Mouse (Mus musculus): ENCODE results near the gene Rrp9. TPM values are rescaled to one million over a fixed set of nuclear protein-coding genes. Genes with fewer than 3 reads are reported as not detected.

The Rrp9 gene
- total RNA-seq (2021), result 10 to 100 TPM; 25.9 to 37.0 TPM
- long read RNA-seq, experiment 1, transcript Rrp9-201 (15 exons, 1,586 nt), result major isoform, 44 of 56 reads
- long read RNA-seq, experiment 1, partial matches to known transcripts, result 6 of 56 reads
- long read RNA-seq, experiment 1, other reads (novel, unspliced or antisense), result 6 of 56 reads
- long read RNA-seq, experiment 2, transcript Rrp9-201 (15 exons, 1,586 nt), result major isoform, 24 of 28 reads
- long read RNA-seq, experiment 2, partial matches to known transcripts, result 3 of 28 reads
- long read RNA-seq, experiment 2, other reads (novel, unspliced or antisense), result 1 of 28 reads

DNA sequence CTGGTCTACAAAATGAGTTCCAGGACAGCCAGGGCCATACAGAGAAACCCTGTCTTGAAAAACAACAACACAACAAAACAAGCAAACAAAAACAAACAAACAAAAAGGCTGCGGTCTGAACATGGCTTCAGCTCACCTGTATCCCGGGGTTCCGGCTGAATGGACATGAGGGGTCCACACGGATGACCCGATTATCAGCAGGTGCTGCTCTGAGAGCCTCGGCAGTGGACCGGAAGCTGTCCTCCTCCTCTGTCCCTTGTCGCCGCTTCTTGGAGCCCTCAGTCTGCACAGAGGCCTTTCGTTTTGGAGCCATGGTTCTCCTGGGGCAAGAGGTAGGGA is at the start of gene Rrp9:
Gene Rrp9, plus strand, starts transcription at position 301 of the 339 bp plus-strand sequence.
- peak; percentile 19 for DNase-seq

DNA sequence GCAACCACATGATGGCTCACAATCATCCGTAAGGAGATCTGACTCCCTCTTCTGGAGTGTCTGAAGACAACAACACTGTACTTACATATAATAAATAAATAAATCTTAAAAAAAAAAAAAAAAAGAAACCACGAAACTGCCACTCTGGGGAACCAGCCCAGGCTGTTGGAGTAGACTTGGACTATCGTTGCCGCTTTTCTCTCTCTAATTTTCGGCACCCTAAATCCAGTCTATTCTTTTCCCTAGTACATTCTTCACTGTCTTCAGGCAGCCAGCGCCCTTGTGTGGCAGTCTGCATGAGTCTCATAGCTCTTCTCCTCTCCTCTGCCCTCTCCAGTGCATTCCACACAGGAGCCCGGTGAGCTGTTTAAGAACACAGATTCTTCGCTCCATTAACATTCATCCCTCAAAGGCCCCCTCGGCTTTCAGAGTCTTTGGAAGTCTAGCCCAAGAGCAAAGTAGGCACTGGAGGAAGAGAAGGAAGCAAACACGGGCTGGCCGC is 47.0 kb upstream of the Rrp9 start:
- DNase-seq, result no peak

DNA sequence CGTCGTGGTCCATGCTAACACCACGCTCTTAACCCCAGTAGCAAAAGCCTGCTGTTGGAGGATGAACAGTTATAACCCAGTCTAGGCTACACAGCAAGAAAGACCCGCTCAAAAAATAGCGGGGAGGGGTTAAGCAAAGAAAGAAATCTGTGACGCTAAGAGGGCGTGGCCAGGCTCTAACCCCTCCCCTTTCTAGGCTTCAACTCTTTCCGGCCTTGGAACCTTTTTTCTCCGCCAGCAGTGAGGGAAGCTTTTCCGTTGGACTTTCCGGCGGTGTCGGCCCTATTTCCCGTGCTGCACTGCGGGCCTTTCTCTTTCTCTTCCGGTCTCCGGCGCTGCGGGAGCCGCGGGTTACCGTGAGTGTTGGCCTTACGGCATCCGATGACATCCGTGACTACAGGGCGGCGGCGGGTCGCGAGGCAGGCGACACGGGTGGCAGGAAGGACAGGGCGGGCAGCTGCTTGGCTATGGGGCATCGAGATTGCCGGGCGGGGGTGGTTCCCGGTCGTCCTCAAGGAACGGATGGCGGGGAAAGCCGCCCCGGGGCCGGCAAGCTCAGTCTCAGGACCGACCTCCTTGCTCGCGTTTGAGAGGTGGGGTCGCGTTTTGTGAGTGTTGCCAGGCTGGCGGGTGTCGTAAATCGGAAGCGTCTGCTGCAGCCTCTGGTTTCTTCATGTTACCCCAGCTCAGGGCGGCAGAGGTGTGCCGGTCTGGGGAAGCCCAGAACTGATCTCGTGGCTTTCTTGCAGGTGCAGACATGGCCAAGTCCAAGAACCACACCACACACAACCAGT is 46.3 kb upstream of the Rrp9 start, which contains the start of gene Rpl29:
Gene Rpl29, plus strand, starts transcription at position 234 of the 794 bp plus-strand sequence.
- DNase-seq, result peak; percentile 96

DNA sequence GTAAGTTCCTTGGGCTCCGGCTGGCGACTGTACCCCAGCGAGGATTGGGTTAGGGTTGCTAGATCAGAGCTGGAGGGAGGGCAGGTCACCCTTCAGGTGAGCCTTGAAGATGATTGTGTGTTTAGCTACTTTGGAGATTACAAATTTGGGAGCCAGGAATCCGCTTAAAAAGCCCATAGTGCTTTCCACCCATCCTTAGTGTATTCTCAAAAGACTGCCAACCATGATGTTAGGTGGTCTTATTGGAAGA is 45.8 kb upstream of the Rrp9 start:
- no peak for DNase-seq

DNA sequence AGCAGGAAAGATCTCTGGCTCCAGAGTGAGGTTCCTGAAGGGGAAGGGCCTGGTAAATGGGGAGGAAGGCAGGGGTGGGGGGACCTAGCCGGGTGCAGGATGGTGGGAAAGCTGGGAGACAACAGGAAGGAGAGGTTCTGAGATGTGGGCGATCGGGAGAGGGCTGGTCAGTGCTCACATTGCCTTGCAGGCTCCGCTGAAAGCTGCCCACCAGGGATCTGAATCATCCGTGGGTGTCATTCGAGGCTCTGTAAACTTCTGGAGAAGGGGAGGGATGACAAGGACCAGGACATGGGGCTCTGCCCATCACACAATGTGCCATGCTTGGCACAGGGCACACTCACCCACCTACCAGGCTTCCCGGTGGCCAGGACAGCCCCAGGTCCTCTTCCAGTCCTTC is 42.4 kb upstream of the Rrp9 start:
- no peak for DNase-seq

DNA sequence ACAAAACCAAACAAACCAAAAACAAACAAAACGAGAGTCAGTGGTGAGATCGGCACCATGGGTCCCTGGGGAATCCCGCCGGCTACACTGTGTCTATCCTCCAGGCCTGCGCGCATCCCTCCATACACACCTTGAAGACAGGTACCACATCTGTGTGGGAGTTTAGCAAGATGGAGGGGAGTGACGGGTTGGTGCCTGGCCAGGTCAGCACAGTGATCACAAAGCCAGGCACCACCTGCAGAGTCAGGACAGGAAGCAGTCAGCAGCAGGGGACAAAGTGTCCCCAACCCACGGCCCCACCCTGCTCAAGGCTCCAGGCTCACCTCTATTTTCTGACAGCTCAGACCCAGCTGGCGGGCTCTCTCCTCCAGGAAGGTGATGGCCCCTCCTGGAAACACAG is 39.2 kb upstream of the Rrp9 start:
- DNase-seq, result no peak

DNA sequence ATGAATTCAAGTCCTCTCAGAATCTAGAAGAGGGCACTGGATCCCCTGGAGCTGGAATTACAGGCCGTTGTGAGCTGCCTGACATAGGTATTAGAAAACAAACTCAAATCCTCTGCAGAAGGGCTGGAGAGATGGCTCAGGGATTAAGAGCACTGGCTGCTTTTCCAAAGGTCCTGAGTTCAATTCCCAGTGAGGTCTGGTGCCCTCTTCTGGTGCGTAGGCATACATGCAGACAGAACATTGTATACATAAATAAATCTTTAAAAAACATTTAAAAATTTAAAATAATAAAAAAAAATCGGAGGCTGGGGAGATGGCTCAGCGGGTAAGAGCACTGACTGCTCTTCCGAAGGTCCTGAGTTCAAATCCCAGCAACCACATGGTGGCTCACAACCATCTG is 33.1 kb upstream of the Rrp9 start:
- DNase-seq, result no peak

DNA sequence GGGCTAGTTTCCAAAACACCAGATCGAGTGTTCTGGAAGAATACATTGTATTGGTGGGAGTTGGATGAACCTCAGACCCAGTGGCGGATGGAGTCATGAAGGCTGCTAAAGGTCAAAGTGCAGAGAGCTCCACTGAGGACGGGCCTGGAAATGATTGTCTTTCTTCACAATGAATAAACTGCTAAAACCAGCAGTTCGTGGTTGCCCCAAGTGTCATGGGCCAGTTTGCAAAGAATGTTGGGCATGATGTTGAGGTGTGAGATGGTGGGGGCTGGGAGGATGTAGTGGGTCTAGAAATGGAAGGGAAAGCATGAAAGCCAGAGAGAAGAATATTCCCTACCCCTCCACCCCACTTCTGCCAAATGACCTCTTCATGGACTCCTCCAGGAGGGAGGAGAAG is 30.9 kb upstream of the Rrp9 start:
- no peak for DNase-seq

DNA sequence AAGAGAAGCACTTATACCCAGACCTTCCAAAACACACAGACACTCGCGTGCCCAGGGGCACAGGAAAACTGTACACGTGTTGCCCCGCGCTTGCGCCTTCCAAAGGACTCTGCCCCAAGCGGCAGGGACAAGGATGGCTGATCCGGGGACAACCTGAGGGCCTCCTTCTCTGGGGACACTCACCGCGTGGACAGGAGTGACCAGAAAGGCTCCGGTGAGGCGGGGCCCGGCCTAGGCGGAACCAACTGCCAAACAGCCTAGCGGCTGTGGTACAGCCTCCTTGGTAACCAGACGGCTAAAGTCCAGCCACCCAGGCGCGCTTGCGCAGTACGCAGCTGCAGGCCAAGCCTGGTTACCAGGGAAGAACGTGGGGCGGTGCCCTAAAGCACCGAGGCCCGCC is 28.4 kb upstream of the Rrp9 start, which contains the start of the genes Abhd14b and Abhd14a:
Gene Abhd14b, plus strand, starts transcription at position 112 of the 400 bp plus-strand sequence.
Gene Abhd14a, minus strand, starts transcription at position 331 of the 400 bp plus-strand sequence.
- DNase-seq, result peak; percentile 96

DNA sequence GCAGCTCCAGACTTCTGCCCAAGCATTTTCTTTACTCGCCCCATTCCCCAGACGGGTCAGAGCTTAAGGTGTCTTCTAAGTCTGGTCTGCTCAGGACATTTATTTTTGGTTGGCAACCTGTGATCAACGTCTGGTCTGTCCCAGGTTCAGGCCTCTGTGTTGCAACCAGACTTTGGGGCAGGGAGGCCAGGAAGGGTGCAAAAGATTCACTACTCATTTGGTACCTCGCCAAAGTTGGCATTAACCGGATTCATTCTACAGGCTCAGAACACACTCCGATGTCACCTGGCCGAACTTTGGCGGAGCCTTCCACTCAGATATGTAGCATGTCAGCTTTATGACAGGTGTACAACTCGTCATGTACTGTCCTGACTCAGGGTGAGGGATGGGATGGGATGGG is 27.8 kb upstream of the Rrp9 start:
- DNase-seq, result no peak

DNA sequence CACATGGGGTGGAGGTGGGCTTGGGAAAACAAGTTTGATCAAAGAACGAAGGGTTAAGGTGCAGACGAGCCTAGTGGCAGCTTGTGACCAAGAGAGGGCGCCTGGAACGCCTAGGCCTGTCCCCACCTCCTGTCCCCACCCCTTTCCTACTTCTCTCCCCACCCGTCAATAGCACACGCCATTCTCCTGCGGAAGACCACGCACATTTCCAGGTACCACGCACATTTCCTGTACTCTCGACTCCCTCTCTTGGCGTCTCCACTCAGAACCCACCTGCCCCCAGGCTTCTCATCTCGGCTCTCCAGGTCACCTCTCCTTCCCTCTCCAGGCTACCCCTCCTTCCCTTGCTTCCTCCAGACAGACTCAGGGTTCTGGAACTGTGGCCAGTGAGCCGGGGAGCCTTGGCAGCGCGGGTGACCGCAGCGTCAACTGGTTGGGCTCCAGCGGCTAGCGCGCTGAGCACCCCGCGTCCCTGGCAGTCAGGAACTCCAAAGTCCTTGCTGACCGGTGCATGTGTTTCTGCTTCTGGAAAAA is 27.2 kb upstream of the Rrp9 start:
- peak; percentile 82 for DNase-seq

DNA sequence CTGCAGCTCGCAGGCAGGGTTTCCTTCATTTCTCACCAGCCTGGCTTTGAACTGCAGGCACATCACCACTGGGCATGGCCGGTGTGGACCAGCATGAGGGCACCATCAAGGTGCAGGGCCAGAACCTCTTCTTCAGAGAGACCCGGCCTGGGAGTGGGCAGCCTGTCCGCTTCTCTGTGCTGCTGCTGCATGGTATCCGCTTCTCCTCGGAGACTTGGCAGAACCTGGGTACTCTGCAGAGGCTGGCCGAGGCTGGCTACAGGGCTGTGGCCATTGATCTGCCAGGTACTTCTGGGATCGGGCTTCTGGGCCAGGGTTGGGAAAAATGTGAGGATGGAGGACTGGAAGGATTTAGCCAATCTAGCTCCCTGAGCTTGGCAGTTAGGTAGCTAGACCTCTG is 25.8 kb upstream of the Rrp9 start:
- DNase-seq, result no peak

DNA sequence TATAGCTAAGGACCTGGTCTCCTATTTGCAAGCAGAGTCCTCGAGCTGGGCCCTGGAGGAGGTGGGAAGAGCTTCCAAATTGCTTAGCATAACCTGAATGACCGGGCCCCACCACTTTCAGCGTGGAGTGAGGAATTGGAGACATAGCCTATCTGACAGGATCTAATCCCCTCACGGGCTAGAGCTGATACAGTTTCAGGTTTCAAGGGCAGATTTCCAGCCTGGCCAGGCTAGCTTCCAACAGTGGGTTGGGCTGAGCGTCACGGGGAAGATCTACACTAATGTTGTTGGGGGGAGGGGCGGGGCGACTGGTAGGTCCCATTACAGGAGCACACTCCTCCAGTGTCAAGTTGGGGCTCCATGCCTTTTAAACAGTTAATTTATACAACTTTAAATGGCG is 25.1 kb upstream of the Rrp9 start:
- DNase-seq, result peak; percentile 86

DNA sequence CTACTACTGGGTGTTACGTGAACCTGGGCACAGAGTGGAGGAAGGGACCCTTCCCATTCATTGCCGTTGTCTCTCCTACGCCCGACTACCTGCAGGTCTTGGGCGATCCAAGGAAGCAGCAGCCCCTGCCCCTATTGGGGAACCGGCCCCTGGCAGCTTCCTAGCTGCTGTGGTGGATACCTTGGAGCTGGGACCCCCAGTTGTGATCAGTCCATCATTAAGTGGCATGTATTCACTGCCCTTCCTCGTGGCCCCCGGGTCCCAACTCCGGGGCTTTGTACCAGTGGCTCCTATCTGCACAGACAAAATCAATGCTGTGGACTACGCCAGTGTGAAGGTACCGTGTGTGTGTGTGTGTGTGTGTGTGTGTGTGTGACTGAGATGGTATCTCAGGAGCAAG is 24.5 kb upstream of the Rrp9 start:
- no peak for DNase-seq

DNA sequence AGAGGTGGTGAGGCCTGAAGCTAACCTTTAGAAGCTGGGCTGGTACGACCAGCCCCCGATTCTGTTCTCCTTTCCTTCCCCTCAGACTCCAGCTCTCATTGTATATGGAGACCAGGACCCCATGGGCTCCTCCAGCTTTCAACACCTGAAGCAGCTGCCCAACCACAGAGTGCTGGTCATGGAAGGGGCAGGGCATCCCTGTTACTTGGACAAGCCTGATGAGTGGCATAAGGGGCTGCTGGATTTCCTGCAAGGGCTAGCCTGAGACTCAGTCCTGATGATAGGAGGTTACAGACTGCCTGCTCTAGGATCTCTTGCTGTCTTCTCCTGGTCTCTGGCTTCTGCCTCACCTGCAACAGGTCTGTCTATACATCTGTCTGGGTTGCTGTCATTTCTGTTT is 23.9 kb upstream of the Rrp9 start:
- no peak for DNase-seq

DNA sequence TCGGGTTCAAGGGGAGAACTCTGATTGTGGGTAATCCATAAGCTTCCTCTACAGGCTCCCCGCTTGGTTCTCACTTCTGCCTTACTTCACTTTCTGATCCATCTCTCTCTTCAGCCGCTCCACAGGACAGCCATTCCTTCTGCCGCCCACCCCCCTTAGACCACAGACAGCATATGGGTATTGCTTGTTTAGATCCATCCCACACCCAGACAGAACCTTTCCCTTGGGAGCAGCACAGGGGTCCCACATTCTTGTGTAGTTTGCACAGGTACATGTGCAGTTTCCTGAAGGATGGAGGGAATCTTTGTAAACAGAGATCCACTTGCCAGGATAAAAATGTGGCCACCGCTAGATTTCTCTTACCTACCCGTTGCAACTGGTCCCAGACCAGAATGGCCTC is 23.4 kb upstream of the Rrp9 start:
- DNase-seq, result no peak

DNA sequence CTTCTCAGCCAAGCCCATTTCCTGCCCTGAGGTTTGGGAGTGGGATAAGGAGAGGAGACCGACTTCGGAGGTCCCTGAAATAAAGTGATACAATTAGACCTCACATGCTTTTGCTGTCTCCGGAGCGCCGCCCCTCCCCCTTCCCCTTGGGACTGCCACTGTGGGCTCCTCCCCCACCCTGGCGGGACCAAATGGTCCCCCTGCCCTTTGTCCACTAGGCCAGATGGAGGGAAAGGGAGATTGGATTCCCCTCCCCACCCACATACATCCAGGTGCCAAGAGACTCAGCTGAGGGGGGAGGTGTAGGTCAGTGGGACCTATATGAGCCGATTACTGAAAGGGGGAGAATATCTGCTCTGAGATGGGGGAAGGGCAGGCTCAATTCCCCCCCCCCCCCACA is 22.9 kb upstream of the Rrp9 start:
- DNase-seq, result peak; percentile 46

DNA sequence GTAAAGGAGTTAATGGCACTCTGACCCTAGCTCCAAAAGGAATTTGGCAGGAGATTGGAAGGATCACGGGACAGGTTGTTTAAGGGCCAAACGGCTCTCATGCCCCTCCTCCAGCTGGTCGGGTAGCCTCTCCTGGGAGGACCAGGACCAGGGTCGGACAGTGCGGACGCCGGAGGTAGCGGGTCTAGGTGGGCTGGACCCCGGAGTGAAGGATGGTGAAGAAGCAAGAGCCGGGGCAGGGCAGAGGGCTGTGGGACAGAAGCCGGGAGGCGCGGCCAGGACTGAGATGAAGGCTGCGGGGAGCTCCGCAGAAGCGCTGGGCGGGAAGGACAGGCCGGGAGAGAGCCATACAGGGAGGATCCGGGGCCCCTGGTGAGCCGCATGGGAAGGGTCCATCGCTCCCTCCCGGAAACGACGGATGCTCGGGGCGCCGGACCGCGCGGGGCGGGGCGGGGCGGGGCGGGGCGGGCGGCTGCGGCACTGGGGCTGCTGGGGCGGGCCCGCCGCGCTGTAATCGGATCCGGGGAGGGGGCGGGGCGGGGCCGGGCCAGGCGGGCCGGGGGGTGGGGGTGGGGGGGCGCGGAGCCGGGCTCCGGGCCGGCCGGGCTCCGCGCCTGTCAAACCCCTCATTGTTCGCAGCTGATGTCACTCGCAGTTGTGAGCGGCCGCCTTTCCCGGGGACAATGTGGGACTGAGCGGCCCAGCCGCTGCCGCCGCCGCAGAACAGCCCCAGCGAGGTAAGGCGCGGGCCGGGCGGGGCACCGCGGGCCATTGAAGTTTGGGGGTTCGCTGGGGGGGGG is 22.3 kb upstream of the Rrp9 start, which contains the start of gene Pcbp4:
Gene Pcbp4, plus strand, starts transcription at position 21 of the 800 bp plus-strand sequence.
- DNase-seq, result peak; percentile 73

DNA sequence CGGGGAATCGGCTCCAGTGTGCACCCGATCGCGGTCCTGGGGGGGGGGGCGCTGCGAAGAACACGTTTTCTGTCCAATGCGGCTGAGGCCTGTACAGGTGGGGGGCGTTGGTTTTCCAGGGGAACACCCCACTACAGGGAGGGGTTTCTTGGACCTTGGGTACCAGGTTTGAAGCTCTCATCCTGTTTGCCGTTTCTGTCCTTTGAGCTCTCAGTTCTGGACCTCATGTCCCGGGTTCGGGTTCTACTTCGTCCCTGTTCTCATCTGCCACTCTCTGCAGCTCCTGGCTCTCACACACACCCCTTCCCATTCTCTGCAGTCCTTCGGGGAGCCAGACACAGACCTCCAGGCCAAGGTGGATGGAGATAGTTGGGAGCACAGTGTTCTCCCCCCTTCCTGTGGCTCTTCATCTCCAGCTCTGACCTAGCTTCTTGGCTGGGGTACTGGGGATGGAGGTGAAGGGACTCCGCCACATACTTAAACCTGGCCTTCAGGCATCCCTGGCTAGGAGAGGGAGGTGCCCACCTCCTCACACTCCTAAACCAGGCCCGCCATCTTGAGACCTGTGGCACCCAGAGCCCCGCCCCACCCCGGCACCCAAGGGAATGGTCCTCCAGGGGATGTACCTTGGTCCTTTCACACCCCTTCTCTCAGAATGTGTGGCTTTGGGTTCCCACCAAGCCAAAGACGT is 21.5 kb upstream of the Rrp9 start:
- no peak for DNase-seq

DNA sequence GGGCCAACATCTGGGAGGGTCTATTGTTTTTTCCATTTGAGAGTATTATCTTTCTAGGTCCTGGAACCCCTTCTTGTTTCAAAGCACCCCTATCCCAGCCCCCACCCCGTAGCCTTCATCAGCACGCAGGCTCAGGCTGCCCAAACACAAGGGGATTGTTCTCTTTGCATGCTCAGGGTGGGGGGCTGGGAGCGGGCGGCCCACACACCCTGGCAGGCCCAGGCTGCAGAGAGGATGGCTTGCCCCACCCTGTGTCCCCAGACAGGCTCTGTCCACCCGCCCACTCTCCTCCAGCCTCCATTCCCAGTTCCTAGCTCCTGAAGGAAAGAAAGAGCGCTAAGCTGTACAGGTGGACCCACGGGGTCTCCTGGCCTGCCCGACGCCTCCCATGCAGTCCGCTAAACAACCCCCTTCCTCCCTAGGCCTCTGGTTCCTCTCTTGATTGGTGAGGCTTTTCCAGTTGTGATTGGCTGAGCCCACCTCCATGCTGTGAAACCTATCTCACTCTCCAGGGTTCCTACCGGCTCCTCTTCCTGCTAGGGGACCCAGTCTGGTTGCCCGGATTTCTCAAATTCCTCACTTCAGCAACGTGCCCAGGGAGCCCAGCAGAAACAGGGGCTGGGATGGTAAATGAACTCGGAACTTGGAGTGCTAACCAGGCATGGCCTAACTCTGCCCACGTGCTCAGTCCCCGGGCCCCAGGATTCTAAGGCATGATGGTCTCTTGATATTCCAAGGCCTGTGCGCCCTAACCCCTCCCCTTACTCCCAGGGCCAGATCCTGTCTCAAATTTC is 20.7 kb upstream of the Rrp9 start:
- no peak for DNase-seq
